14 mouse cellular contexts compared by ENCODE assay signal in the genomic region with DNA sequence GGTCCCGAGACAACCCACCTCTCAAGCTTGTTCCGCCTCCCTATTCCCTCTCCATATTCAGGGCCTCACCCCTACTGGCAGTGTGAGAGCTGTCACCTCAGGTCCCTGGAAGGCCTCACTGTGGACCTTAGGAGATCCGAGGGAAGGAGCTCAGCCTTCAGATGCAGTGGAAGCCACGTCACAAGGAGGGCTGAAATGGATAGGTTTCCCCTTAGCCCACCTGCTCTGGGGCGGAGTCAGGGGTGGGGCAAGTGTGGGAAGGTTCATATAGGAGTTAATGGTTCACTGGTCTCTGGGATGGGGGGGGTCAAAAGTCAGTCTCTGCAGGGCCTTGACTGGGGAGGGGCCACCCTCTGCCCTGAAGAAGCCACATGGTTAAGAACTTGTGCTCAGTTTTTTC. TPM values are rescaled to one million over a fixed set of nuclear protein-coding genes. Genes with fewer than 3 reads are reported as not detected.
DNase-seq lines count a peak whose midpoint lies in the region; ATAC-seq and TF ChIP-seq lines count a peak whose summit lies in the region.
"Had no signal": no experiment of that assay in that cellular context is flagged by ENCODE, and none has a peak within 500 bp of the region (broad histone marks: within the 10 kb centered on the region; RNA-seq: fewer than 3 reads in every experiment).

No protein-coding gene starts in this region.

- DNase-seq in layer of hippocampus, adult 9-11 months: peak; percentile 1
- DNase-seq in layer of hippocampus, adult 9-10 months (ENCODE audit: low spot score): no peak
- DNase-seq in kidney, postnatal 25 days: peak; percentile 76 to 90
- no peak for DNase-seq in cerebellum, postnatal 36 days
- DNase-seq in right cerebral cortex, postnatal 4 days: no peak
- DNase-seq: cerebellum, postnatal 14 days; gastrocnemius, postnatal 10 days; heart, postnatal 36 days; layer of hippocampus, postnatal 36 days; lung, postnatal 14 days had no signal

- peak overlapping the region; percentile 53 for H3K4me2 ChIP-seq in intestine, embryonic 15.5 days (replicated peaks)
- H3K4me2 ChIP-seq: forebrain, embryonic 12.5 days had no signal

- peaks cover 8% of the 10 kb centered on the region; the same call in 1 of the 2 replicates for H3K36me3 ChIP-seq in intestine, embryonic 15.5 days
- H3K36me3 ChIP-seq in small intestine, adult 2 months (ENCODE audit: control insufficient read depth, insufficient read depth, low read length): peaks cover 7% of the 10 kb centered on the region; the same call in 1 of the 2 replicates

- peak overlapping the region; percentile 81 for H3K27ac ChIP-seq in intestine, embryonic 15.5 days
- peak overlapping the region; percentile 80 for H3K27ac ChIP-seq in small intestine, adult 2 months (ENCODE audit: insufficient read depth, low read depth, low read length)
- H3K27ac ChIP-seq: forebrain, embryonic 12.5 days had no signal

- TF ChIP-seq CTCF in small intestine, adult 2 months (IDR thresholded peaks at IDR 0.05; ENCODE audit: extremely low read depth, insufficient read length, insufficient replicate concordance, low read depth, low read length): no peak

- ATAC-seq in intestine, embryonic 15.5 days: peak; percentile 91
- ATAC-seq in cerebellum, adult (ENCODE audit: insufficient number of reproducible peaks, low FRiP score, low TSS enrichment): no peak

- H3K27me3 ChIP-seq in intestine, embryonic 15.5 days (replicated peaks): no peaks in the 10 kb centered on the region
- no peaks in the 10 kb centered on the region for H3K27me3 ChIP-seq in small intestine, adult 2 months (ENCODE audit: control insufficient read depth, insufficient read depth, low read length)
- H3K27me3 ChIP-seq: forebrain, embryonic 12.5 days had no signal

- no peaks in the 10 kb centered on the region for H3K9me3 ChIP-seq in intestine, embryonic 15.5 days
- H3K9me3 ChIP-seq: forebrain, embryonic 12.5 days had no signal

- 24% methylated on average over 5 of the region's 5 CpGs for whole genome bisulfite sequencing in intestine, embryonic 15.5 days
- WGBS in small intestine, adult 2 months: 23% methylated on average over 5 of the region's 5 CpGs

- no peak for TF ChIP-seq POLR2A in small intestine, adult 2 months (IDR thresholded peaks at IDR 0.05; ENCODE audit: low read depth, low read length)

- H3K4me1 ChIP-seq in intestine, embryonic 15.5 days (replicated peaks): peaks cover 22% of the 10 kb centered on the region
- H3K4me1 ChIP-seq in small intestine, adult 2 months (ENCODE audit: control insufficient read depth, insufficient read depth, insufficient read length, low read length): peaks cover 14% of the 10 kb centered on the region

- H3K4me3 ChIP-seq in intestine, embryonic 15.5 days (replicated peaks): peak overlapping the region; percentile 41
- H3K4me3 ChIP-seq in small intestine, adult 2 months (ENCODE audit: low read depth, low read length): peak overlapping the region; percentile 60
- H3K4me3 ChIP-seq: forebrain, embryonic 12.5 days had no signal

- peak overlapping the region; percentile 41; the same call in 1 of the 2 replicates for H3K9ac ChIP-seq in intestine, embryonic 15.5 days
- H3K9ac ChIP-seq: forebrain, embryonic 12.5 days had no signal

RNA-seq across cellular contexts. Expression of a gene that starts 0.7 kb away (rescaled TPM):
- 114 and 141 TPM in 2 replicates for polyA plus RNA-seq in intestine, embryonic 15.5 days (2015; fragmentation: Nextera tagmentation; extraction: Ambion mirVana)
- polyA plus RNA-seq in small intestine, adult 2 months (2012; rRNA removed): 165 and 301 TPM in 2 replicates
- polyA plus RNA-seq: forebrain, embryonic 12.5 days had no signal

RNA-seq across cellular contexts. Expression of a gene that starts 11.0 kb away (rescaled TPM):
- polyA plus RNA-seq in intestine, embryonic 15.5 days (2015; fragmentation: Nextera tagmentation; extraction: Ambion mirVana): 87.9 and 97.1 TPM in 2 replicates
- 21.6 and 37.8 TPM in 2 replicates for polyA plus RNA-seq in small intestine, adult 2 months (2012; rRNA removed)

RNA-seq across cellular contexts. Expression of a gene that starts 11.1 kb away (rescaled TPM):
- polyA plus RNA-seq in intestine, embryonic 15.5 days (2015; fragmentation: Nextera tagmentation; extraction: Ambion mirVana): 36.6 and 37.5 TPM in 2 replicates
- polyA plus RNA-seq in small intestine, adult 2 months (2012; rRNA removed): 11.0 and 23.0 TPM in 2 replicates

RNA-seq across cellular contexts. Expression of a gene that starts 23.4 kb away (rescaled TPM):
- 10.0 and 11.5 TPM in 2 replicates for polyA plus RNA-seq in intestine, embryonic 15.5 days (2015; fragmentation: Nextera tagmentation; extraction: Ambion mirVana)
- 15.3 and 22.1 TPM in 2 replicates for polyA plus RNA-seq in small intestine, adult 2 months (2012; rRNA removed)

RNA-seq across cellular contexts. Expression of a gene that starts 31.5 kb away (rescaled TPM):
- polyA plus RNA-seq in intestine, embryonic 15.5 days (2015; fragmentation: Nextera tagmentation; extraction: Ambion mirVana): 13.7 TPM in 2 replicates
- polyA plus RNA-seq in small intestine, adult 2 months (2012; rRNA removed): 36.5 and 79.1 TPM in 2 replicates

Comparison
In these comparisons a context has a peak if more than half of its experiments do, and no peak if none do; other contexts are left out.
1. DNase-seq: peak in layer of hippocampus, adult 9-11 months (single experiment) and kidney, postnatal 25 days (2 of 2); none in layer of hippocampus, adult 9-10 months (single experiment), cerebellum, postnatal 36 days (0 of 2) and right cerebral cortex, postnatal 4 days (single experiment).